Mouse (Mus musculus): ENCODE results near the gene Spon1.

GRCm38 (mm10) chr7:113766498-113766941 is 722 bp downstream of the Spon1 start:
- TF ChIP-seq ZNF384 (IDR thresholded peaks at IDR 0.05; ENCODE audit: low read depth, low read length) (no peak), MEF2A (IDR thresholded peaks at IDR 0.05; ENCODE audit: borderline replicate concordance, low read depth, low read length) (no peak), POLR2A (IDR thresholded peaks at IDR 0.05; ENCODE audit: low read depth, low read length) (no peak), MYC (IDR thresholded peaks at IDR 0.05; ENCODE audit: low read depth, low read length) (no peak), GABPA (IDR thresholded peaks at IDR 0.05; ENCODE audit: insufficient replicate concordance, low read depth, low read length) (no peak), CTCF (conservative IDR thresholded peaks at IDR 0.05 in 1 of 2, IDR thresholded peaks at IDR 0.05 in 1 of 2; ENCODE audit: low read depth in 2 of 2, low read length in 2 of 2) (no peak), BHLHE40 (IDR thresholded peaks at IDR 0.05; ENCODE audit: low read depth, low read length) (no peak), USF1 (IDR thresholded peaks at IDR 0.05; ENCODE audit: low read depth, low read length) (no peak), EP300 (IDR thresholded peaks at IDR 0.05; ENCODE audit: low read length) (no peak), JUN (IDR thresholded peaks at IDR 0.05; ENCODE audit: insufficient read depth, low read depth, low read length) (no peak), ETS1 (conservative IDR thresholded peaks at IDR 0.05; ENCODE audit: low read depth, low read length) (no peak), MAX (IDR thresholded peaks at IDR 0.05; ENCODE audit: low read length) (no peak), SMC3 (IDR thresholded peaks at IDR 0.05; ENCODE audit: low read depth, low read length) (no peak)
